Mouse (Mus musculus): ENCODE data around the gene Pfn1. TPM values are rescaled to one million over a fixed set of nuclear protein-coding genes. Genes with fewer than 3 reads are reported as not detected.

The Pfn1 gene
- total and polyA plus RNA-seq, 3 experiments: 270 to 479 (median 280) TPM

DNA sequence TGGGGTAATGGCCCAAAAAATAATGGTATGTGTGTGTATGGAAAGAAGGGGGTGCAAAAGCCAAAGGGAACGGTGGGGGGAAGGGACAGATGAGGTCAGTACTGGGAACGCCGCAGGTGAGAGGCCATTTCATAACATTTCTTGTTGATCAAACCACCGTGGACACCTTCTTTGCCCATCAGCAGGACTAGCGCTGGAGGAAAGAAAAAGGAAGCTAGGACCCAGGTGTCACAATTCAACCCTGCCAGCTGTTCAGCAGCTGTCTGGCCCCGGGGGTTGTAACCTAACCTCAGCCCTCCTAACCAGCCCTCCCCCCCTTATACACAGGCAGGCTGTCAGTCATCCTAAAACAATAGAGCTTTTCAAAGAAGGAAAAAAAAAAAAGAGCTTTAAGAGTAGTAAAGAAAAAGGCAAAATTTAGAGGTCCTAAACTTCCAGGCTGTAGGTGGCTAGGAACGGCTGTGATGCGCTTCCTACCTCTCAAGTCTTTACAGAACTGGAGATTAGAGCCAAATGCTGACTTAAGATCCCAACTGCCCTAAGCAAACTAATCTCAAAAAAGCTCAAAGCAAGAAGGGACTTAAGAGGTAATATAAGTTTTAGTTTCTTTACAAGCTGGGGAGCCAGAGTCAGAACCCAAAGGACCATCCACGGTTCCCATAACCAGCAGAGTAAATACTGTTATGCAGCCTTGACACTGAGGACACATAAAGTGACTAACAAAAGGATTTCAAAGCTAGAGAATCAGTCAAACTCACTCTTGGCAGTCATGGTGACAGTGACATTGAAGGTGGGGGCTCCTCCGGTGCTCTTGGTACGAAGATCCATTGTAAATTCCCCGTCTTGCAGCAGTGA is 2.2 kb downstream of the Pfn1 start:
- H3K4me1 ChIP-seq (ENCODE audit: control insufficient read depth, insufficient read depth, low read length): peaks cover 6% of the 10 kb centered on the region
- no peaks in the 10 kb centered on the region for H3K27me3 ChIP-seq (ENCODE audit: control insufficient read depth, insufficient read depth, low read length)
- WGBS: 26% methylated on average over 12 of the region's 12 CpGs
- H3K9ac ChIP-seq (ENCODE audit: low read depth, low read length): no peak overlapping the region
- H3K27ac ChIP-seq: peak overlapping the region; percentile 99
- TF ChIP-seq POLR2A (IDR thresholded peaks at IDR 0.05; ENCODE audit: insufficient read depth, low read depth, low read length): no peak; the same call in 1 of the 2 replicates
- TF ChIP-seq CTCF (IDR thresholded peaks at IDR 0.05): no peak
- TF ChIP-seq EP300 (IDR thresholded peaks at IDR 0.05; ENCODE audit: insufficient read depth, low read depth, low read length): no peak
- peak overlapping the region; percentile 100 for H3K4me3 ChIP-seq
- peaks cover 29% of the 10 kb centered on the region for H3K36me3 ChIP-seq (ENCODE audit: control insufficient read depth, insufficient read depth, low read length)
- peaks cover 8% of the 10 kb centered on the region for H3K79me2 ChIP-seq (replicated peaks; ENCODE audit: control insufficient read depth, insufficient read depth, low read length)
- peak; percentile 16 to 26 for DNase-seq
- intact Hi-C loops (cut with DNase I): no loop called here

GRCm38 (mm10) chr11:70651391-70651790 is 3.1 kb downstream of the Pfn1 start:
- peak; percentile 18 to 23 for DNase-seq
- Histone ChIP-seq H3K36me3 (ENCODE audit: control insufficient read depth, insufficient read depth, low read length) (peaks cover 29% of the 10 kb centered on the region), H3K4me1 (ENCODE audit: control insufficient read depth, insufficient read depth, low read length) (peaks cover 6% of the 10 kb centered on the region), H3K27ac (no peak overlapping the region), H3K27me3 (ENCODE audit: control insufficient read depth, insufficient read depth, low read length) (no peaks in the 10 kb centered on the region), H3K9ac (ENCODE audit: low read depth, low read length) (no peak overlapping the region), H3K4me3 (no peak overlapping the region), H3K79me2 (replicated peaks; ENCODE audit: control insufficient read depth, insufficient read depth, low read length) (peaks cover 8% of the 10 kb centered on the region)
- intact Hi-C loops (cut with DNase I): no loop called here
- TF ChIP-seq POLR2A (IDR thresholded peaks at IDR 0.05; ENCODE audit: insufficient read depth, low read depth, low read length) (no peak), EP300 (IDR thresholded peaks at IDR 0.05; ENCODE audit: insufficient read depth, low read depth, low read length) (0 out of 2 replicates have a peak, but pooled peaks have one; percentile 6), CTCF (IDR thresholded peaks at IDR 0.05) (no peak)
- WGBS: 21% methylated on average over 2 of the region's 2 CpGs

DNA sequence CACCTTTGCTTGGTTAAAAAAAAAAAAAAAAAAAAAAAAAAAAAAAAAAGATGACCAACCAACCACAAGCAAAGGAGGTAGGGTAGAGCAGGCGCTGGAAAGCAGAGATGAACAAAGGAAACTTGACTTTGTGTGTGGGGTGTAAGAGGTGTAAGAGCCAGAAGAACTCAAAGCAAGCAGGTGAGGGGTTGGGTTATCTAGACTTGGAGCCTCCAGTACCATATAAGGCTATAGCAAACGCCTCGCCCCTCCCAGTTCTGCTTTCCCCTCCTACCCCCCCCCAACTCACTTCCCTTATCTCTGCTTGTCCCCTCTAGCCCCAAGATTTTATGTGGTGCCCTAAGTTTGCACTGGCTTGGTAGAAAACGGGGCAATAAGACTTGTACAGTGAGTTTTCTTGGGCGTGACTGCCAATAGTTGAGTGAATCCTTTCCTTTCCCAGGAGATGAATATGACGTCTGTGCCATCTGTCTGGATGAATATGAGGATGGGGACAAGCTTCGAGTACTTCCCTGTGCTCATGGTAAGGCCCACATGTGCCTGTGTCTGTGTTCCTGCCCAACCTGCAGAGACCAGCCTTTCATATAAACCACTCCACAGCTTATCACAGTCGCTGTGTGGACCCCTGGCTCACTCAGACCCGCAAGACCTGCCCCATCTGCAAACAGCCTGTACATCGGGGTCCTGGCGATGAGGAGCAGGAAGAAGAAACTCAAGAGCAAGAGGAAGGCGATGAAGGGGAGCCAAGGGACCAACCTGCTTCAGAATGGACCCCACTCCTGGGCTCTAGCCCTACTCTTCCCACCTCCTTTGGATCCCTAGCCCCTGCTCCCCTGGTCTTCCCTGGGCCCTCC is 3.9 kb downstream of the Pfn1 start:
- H3K36me3 ChIP-seq (ENCODE audit: control insufficient read depth, insufficient read depth, low read length): peaks cover 29% of the 10 kb centered on the region
- H3K27me3 ChIP-seq (ENCODE audit: control insufficient read depth, insufficient read depth, low read length): no peaks in the 10 kb centered on the region
- no peak overlapping the region for H3K4me3 ChIP-seq
- TF ChIP-seq POLR2A (IDR thresholded peaks at IDR 0.05; ENCODE audit: insufficient read depth, low read depth, low read length): 0 out of 2 replicates have a peak, but pooled peaks have one; percentile 13
- no peak for TF ChIP-seq CTCF (IDR thresholded peaks at IDR 0.05)
- no peak for TF ChIP-seq EP300 (IDR thresholded peaks at IDR 0.05; ENCODE audit: insufficient read depth, low read depth, low read length)
- intact Hi-C loops (cut with DNase I): no loop called here
- H3K9ac ChIP-seq (ENCODE audit: low read depth, low read length): no peak overlapping the region
- WGBS: 54% methylated on average over 12 of the region's 12 CpGs
- H3K4me1 ChIP-seq (ENCODE audit: control insufficient read depth, insufficient read depth, low read length): peaks cover 13% of the 10 kb centered on the region
- peaks cover 8% of the 10 kb centered on the region for H3K79me2 ChIP-seq (replicated peaks; ENCODE audit: control insufficient read depth, insufficient read depth, low read length)
- peak; percentile 15 to 28 for DNase-seq
- H3K27ac ChIP-seq: no peak overlapping the region

- Histone ChIP-seq H3K36me3 (ENCODE audit: control insufficient read depth, insufficient read depth, low read length) (peaks cover 32% of the 10 kb centered on the region), H3K4me1 (ENCODE audit: control insufficient read depth, insufficient read depth, low read length) (peaks cover 15% of the 10 kb centered on the region), H3K9ac (ENCODE audit: low read depth, low read length) (no peak overlapping the region), H3K27ac (no peak overlapping the region), H3K79me2 (replicated peaks; ENCODE audit: control insufficient read depth, insufficient read depth, low read length) (peaks cover 7% of the 10 kb centered on the region), H3K27me3 (ENCODE audit: control insufficient read depth, insufficient read depth, low read length) (no peaks in the 10 kb centered on the region), H3K4me3 (no peak overlapping the region)
- WGBS: 71% methylated on average over 8 of the region's 8 CpGs
- peak in 1 of 2 experiments; percentile 20 for DNase-seq
- intact Hi-C loops (cut with DNase I): loop anchor here (5.0 kb wide), 1 partner anchor 38 kb away; the partner anchor contains the start of gene Camta2
- TF ChIP-seq POLR2A (IDR thresholded peaks at IDR 0.05; ENCODE audit: insufficient read depth, low read depth, low read length): no peak
- TF ChIP-seq EP300 (IDR thresholded peaks at IDR 0.05; ENCODE audit: insufficient read depth, low read depth, low read length): no peak
- no peak for TF ChIP-seq CTCF (IDR thresholded peaks at IDR 0.05)
Observed at GRCm38 (mm10) chr11:70649185-70649734, 5.2 kb downstream of the Pfn1 start.

- Histone ChIP-seq H3K27ac (no peak overlapping the region), H3K4me3 (peak overlapping the region; percentile 83; the same call in 1 of the 2 replicates), H3K9ac (ENCODE audit: low read depth, low read length) (no peak overlapping the region), H3K4me1 (ENCODE audit: control insufficient read depth, insufficient read depth, low read length) (peaks cover 15% of the 10 kb centered on the region), H3K36me3 (ENCODE audit: control insufficient read depth, insufficient read depth, low read length) (peaks cover 33% of the 10 kb centered on the region), H3K27me3 (ENCODE audit: control insufficient read depth, insufficient read depth, low read length) (no peaks in the 10 kb centered on the region), H3K79me2 (replicated peaks; ENCODE audit: control insufficient read depth, insufficient read depth, low read length) (peaks cover 4% of the 10 kb centered on the region)
- DNase-seq: no peak
- intact Hi-C loops (cut with DNase I): loop anchor here (5.0 kb wide), 1 partner anchor 39 kb away; the partner anchor contains the start of gene Camta2
- 44% methylated on average over 4 of the region's 4 CpGs for WGBS
- TF ChIP-seq CTCF (IDR thresholded peaks at IDR 0.05) (no peak), POLR2A (IDR thresholded peaks at IDR 0.05; ENCODE audit: insufficient read depth, low read depth, low read length) (0 out of 2 replicates have a peak, but pooled peaks have one; percentile 3)
Observed at GRCm38 (mm10) chr11:70648512-70648911, 5.9 kb downstream of the Pfn1 start.
